Mouse (Mus musculus) bone marrow, adult 2 months (tissue): ENCODE measurements around the gene Anks1b. TPM values are rescaled to one million over a fixed set of nuclear protein-coding genes. Genes with fewer than 3 reads are reported as not detected.

Experiments
- H3K27ac ChIP-seq: fragments of 200-500 bp; 2 replicates; pipeline ENCODE4 v1.5.1; 2012; ENCODE audit warnings: low read depth, mild to moderate bottlenecking, control low read depth, inconsistent platforms, low read length; ENCODE audit not compliant: control insufficient read depth, poor library complexity, insufficient read depth
- H3K4me1 ChIP-seq: fragments of 200-500 bp; 2 replicates; pipeline ENCODE4 v1.6.1; 2011; ENCODE audit warnings: low read length; ENCODE audit not compliant: control insufficient read depth, insufficient read depth
- H3K4me3 ChIP-seq: fragments of 200-500 bp; replicated peaks from 2 replicates; pipeline ENCODE3; 2011; ENCODE audit warnings: mild to moderate bottlenecking, low read depth, low read length, control low read depth; ENCODE audit not compliant: control insufficient read depth
- CTCF ChIP-seq: fragments of 200-500 bp; IDR thresholded peaks from 2 replicates; pipeline ENCODE4 v1.5.1; 2011; ENCODE audit warnings: low read length, control low read depth; ENCODE audit not compliant: control insufficient read depth, insufficient read depth
- POLR2A ChIP-seq: fragments of 200-500 bp; IDR thresholded peaks from 2 replicates; pipeline ENCODE4 v1.6.1; 2011; ENCODE audit warnings: low read depth, mild to moderate bottlenecking, control low read depth, low read length, borderline replicate concordance; ENCODE audit not compliant: control insufficient read depth
- WGBS: fragments of 180-500 bp; shearing (Covaris S2); methylation state at CpG from one replicate; pipeline ENCODE4 v1.1.7; 2018; 5-methylcytosine and 5-hydroxymethylcytosine counted together
- polyA plus RNA-seq: library from polyadenylated mRNA; stranded (reverse); fragments of >200 nt; gene quantifications from 2 replicates; pipeline ENCODE4 v1.2.4, GENCODE M21; 2011; ENCODE audit warnings: low replicate concordance; ENCODE audit not compliant: missing spikeins, insufficient read depth, insufficient read length

Gene Anks1b
- polyA plus RNA-seq, 1 experiment: not detected

DNA sequence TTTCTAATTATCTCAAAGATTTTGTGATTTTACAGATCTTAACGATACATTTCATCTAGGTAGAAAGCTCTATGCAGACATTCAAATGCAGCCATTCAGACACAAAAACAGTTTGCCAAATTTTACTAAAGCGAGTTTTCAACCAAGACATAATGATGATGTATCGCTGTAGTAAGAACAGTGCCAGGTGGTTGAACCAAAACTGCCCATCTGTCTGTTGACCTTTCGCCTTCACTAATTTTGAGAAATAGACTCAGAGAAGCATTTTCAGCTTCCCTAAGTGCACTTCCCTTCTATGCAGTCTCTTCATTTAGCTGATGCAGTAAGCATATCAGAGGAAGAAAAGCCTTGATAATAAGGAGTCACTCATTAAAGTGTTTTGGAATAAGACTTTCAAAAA is 527.1 kb downstream of the Anks1b start:
- no peak overlapping the region for H3K27ac ChIP-seq
- TF ChIP-seq POLR2A (no peak), CTCF (no peak)
- no peak overlapping the region for H3K4me3 ChIP-seq
- H3K4me1 ChIP-seq: no peaks in the 10 kb centered on the region
- WGBS: 82% methylated on average over 4 of the region's 4 CpGs

GRCm38 (mm10) chr10:90408484-90408883 is 535.2 kb downstream of the Anks1b start:
- H3K4me3 ChIP-seq: no peak overlapping the region
- H3K27ac ChIP-seq: no peak overlapping the region
- WGBS: 69% methylated on average over 2 of the region's 2 CpGs
- TF ChIP-seq CTCF (no peak), POLR2A (no peak)
- no peaks in the 10 kb centered on the region for H3K4me1 ChIP-seq

DNA sequence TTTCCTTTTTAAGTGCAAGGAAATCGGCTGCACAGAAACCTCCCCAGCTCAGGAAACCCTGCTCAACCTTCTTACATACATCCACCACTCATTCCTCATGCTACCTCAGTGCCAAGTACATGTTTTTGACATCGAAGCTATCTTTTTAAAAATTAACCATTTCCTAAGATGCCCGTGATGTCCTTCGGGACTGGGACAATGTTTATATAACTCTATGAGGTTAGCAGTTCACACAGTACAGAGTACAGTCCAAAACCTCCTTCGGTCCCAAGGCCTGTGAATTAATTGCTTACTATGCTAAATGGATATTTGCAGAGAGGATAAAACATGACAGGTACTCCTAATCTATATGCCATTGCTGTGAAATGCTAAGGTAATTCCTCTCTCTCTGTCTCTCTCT is 558.2 kb downstream of the Anks1b start:
- no peak overlapping the region for H3K4me3 ChIP-seq
- H3K27ac ChIP-seq: no peak overlapping the region
- 21% methylated on average over 5 of the region's 5 CpGs for WGBS
- no peaks in the 10 kb centered on the region for H3K4me1 ChIP-seq
- TF ChIP-seq POLR2A (no peak), CTCF (no peak)

GRCm38 (mm10) chr10:90431974-90432373 is 558.7 kb downstream of the Anks1b start:
- no peak overlapping the region for H3K4me3 ChIP-seq
- WGBS: 61% methylated on average over 9 of the region's 9 CpGs
- TF ChIP-seq CTCF: no peak
- TF ChIP-seq POLR2A: no peak
- no peak overlapping the region for H3K27ac ChIP-seq
- H3K4me1 ChIP-seq: no peaks in the 10 kb centered on the region

DNA sequence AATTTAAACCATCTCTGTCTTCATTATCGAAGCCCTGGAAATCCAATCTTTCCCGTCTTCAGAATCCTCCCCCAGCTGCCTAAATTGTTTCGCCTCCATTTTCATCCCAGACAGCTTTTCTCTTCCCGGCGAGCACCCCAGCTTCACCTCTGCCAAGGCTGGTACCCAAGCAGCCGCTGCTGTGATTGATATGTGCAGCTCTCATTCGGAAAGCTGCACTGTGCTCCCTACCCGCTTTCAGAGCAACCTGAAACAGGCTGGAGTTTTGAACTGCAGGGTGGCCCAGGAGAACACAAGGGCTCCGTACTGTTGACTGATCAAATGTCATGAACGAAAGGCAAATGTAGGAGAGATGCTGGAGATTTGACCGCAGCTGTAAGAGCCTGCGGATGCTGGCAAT is 559.2 kb downstream of the Anks1b start:
- H3K4me1 ChIP-seq: no peaks in the 10 kb centered on the region
- TF ChIP-seq CTCF: no peak
- TF ChIP-seq POLR2A: no peak
- WGBS: 76% methylated on average over 12 of the region's 12 CpGs
- H3K4me3 ChIP-seq: no peak overlapping the region
- no peak overlapping the region for H3K27ac ChIP-seq

DNA sequence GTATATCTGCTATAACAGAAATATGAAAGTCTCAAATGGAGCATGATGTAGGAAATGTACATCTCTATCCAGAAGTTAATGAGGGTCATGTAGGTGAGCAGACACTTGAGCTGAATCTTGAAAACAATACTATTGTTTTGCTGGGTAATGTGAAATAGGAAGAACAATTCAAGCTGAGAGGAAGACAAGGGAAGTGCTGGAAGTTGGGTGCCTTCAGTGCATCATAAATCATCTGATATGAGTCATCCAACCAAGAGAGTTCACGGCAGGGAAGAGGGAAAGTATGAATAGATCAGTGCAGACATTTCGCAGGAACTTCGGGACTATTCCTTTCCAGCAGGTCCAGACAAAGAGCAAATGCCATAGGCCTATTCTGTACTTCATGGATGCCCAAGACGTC is 567.7 kb downstream of the Anks1b start:
- Histone ChIP-seq H3K27ac (no peak overlapping the region), H3K4me3 (no peak overlapping the region), H3K4me1 (no peaks in the 10 kb centered on the region)
- TF ChIP-seq CTCF: no peak
- TF ChIP-seq POLR2A: no peak
- WGBS: 46% methylated on average over 4 of the region's 4 CpGs

DNA sequence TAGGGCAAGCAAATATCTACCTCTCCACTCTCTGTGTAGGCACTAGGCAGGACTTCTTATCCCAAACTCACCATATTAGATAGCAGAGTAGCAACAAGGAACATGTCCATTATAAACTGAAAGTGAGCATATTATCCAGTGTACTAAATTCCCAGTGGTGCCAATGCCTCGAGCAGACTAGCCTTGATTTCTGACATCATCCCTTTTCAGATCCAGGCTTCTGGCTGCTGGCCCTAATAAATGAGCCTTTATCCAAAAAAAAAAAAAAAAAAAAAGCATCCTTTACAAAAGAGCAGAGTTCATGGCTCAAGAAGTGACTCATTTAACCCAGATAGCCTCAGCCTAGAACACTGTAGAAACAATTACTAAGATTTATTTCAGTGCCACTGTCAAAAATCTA is 568.3 kb downstream of the Anks1b start:
- WGBS: 54% methylated on average over 1 of the region's 1 CpGs
- Histone ChIP-seq H3K4me3 (no peak overlapping the region), H3K27ac (no peak overlapping the region)

DNA sequence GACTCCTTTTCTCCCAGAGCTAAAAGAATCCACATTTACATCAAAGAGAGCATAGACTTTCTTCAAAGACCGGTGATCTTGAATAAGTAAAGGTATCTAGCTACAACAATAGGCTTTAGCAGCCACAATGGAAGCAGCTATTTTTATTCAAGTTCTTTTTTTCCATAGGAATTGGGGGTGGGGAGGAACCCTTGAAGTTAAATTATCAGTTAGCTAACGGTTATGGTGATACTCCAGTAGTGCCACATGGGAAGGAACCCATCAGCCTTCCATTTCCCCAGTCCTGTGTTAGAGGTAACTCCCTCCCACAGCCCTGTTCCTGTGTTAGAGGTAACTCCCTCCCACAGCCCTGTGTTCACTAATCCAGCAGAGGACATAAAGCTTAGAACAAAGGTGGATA is 591.6 kb downstream of the Anks1b start:
- Histone ChIP-seq H3K4me3 (no peak overlapping the region), H3K27ac (no peak overlapping the region), H3K4me1 (no peaks in the 10 kb centered on the region)
- WGBS: 73% methylated on average over 2 of the region's 2 CpGs
- TF ChIP-seq CTCF (no peak), POLR2A (no peak)

More for the DNA sequence above, 568.3 kb downstream of the Anks1b start:
- no peaks in the 10 kb centered on the region for H3K4me1 ChIP-seq
- TF ChIP-seq POLR2A: no peak
- no peak for TF ChIP-seq CTCF

DNA sequence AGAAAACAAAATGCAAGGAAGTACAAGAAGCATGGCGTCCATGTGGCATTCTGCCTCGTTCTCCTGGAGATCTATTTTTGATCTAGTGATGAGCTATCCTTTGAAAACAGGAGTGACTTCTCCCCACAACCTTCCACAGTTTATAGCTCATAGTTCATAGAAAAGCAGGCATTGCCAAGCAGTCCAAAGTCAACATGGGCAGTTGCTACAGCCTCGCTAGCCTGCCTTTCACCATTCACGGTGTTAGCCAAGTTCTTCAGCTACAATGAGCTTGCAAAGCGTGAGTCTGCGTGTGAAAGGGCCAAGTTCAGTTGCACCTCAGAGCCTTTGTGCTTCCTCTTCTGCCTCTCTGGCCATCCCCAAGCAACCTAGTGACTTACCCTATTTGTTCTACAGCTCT is 592.1 kb downstream of the Anks1b start:
- Histone ChIP-seq H3K27ac (no peak overlapping the region), H3K4me1 (no peaks in the 10 kb centered on the region), H3K4me3 (no peak overlapping the region)
- 85% methylated on average over 6 of the region's 6 CpGs for whole genome bisulfite sequencing
- TF ChIP-seq POLR2A (no peak), CTCF (no peak)
